Mouse (Mus musculus) megakaryocyte, embryonic 14.5 days (primary cell): Measurements from ENCODE around the gene Tent5b.

ENCODE experiments used
- FLI1 ChIP-seq: IDR thresholded peaks from 2 replicates; pipeline ENCODE4 v1.6.1; 2012; ENCODE audit warnings: low read length, inconsistent platforms, mixed read lengths
- GATA1 ChIP-seq: IDR thresholded peaks from 3 replicates; pipeline ENCODE4 v1.6.1; 2012; ENCODE audit warnings: mixed read lengths, low read length, inconsistent platforms, borderline replicate concordance

DNA sequence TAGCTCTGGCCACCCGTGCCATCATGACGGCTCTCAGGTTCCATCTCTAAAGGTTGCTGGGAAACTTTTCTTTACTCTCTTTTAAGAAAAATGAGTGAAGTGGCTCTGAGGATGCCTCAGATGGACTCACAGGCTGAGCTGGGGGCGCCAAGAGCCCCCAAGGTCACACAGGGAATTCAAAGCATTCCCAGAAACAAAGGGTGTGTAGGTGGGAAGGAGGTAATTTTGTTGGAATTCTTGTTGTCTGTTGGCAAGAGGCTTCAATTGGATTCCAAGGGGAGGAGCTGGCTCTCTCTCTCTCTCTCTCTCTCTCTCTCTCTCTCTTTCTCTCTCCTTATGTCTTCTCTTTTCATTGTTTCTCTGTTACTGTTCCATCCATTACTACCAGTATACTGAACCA lies 37.7 kb upstream of the Tent5b start:
- no peak for TF ChIP-seq GATA1
- TF ChIP-seq FLI1 = no peak
